Mouse (Mus musculus) thymus, postnatal 10 days (tissue): ENCODE results near the gene Abraxas2.
A peak's percentile ranks its signal among the peaks of the same experiment; 100 is the strongest.

Experiments used
- DNase-seq, 2 experiments: peaks; one replicate each; pipeline ENCODE4 v3.0.0; 2021; ENCODE audit warnings: low spot score in 2 of 2

Abraxas2 gene

DNA sequence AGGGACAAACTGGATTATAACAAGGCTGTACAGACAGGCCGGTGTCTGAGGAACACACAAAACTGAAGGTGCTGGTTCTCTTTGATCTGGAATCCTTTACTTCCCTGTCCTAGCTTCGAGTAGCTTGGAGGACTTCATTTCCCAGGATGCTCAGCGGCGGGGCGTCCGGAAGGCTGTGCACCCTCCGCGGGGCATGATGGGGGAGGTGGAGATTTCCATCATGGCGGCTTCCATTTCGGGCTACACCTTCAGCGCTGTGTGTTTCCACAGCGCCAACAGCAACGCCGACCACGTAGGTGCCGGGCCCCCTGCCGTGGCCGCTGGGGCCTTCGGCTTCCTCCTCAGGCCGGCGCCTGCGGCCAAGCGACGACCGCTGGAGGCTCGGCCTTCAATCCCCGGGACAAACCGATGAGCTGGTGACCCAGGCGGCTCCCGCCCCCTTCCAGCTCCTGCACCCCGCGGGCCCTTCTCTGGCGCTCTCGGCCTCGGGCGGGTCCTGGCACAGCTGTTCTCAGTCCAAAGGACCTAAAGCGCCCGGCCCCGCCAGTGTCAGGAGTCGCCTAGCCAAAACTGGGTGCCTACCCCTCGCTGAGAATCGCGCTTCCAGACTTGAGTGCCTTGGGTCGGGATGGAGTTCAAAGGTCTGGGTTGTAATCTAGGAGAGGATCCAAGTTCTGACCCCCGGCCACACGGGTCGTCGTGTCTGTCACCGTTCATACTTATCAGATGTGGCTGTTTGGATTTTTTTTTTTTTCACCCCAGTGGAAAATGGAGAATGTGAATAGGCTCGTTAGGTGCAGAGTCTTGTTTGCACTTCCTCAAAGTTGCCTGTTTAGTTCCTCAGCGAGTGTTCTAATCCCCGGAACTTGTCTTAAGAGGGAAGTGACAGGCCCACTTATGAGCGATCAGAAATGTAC lies at the start of gene Abraxas2:
Gene Abraxas2, plus strand, starts transcription at position 184 of the 917 bp plus-strand sequence.
- DNase-seq, result peak; percentile 84 to 86

DNA sequence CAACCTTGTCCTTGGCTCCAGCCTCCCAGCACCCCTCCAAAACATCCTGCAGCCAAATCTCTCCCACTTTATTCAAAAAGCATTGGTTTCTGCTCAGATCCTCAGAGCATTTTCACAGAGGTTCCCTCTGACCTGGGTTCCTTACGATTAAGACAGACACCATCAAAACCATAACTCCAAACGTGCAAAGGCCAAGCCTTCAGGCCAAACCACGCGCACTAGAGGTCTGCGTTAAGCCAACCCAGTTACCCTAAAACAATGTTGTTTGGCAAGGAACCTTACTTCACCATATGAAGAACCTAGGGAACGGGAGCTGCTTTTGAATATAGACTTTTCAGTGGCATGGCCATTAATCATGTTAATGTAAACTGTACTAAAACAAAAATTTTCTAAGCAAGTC lies 49.3 kb upstream of the Abraxas2 start:
- DNase-seq, result no peak

DNA sequence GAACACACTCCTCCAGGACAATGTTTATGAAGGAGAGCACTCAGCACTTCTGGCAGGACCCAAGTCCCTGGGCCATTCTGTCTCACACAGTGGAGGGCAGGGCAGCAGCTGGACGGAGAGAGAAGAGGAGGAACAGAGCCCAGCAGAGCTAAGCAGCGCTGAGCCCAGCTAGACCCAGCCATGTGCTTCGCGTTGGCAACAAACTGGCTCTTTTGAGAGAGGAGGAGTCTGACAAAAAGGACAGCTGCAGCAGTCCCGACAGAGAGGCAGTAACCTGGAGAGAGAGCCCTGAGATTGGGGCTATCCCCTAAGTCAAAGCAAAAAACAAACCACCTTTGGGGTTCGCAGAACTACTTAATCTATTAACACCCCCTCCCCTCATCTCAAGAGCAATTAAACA lies 48.7 kb upstream of the Abraxas2 start:
- no peak for DNase-seq

DNA sequence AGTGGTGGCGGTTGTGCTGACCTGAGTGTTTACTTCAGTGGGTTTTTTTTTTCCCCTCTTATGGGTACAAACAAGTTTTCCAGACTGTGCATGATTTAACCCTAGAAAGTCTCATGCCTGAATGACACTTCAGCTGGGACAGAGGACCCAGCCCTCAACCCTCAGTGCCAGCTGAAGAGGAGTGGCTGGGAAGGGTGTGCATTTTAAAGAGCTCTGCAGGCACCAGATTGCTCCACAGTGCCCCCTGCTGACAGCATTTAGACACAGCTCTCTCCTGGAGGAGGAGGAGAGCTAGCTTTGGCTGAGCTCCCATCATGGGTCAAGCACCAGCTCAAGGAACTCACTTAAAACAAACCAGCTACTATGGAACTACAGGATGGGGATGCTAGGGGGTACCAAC lies 48.1 kb upstream of the Abraxas2 start:
- DNase-seq, result peak; percentile 88 to 96

DNA sequence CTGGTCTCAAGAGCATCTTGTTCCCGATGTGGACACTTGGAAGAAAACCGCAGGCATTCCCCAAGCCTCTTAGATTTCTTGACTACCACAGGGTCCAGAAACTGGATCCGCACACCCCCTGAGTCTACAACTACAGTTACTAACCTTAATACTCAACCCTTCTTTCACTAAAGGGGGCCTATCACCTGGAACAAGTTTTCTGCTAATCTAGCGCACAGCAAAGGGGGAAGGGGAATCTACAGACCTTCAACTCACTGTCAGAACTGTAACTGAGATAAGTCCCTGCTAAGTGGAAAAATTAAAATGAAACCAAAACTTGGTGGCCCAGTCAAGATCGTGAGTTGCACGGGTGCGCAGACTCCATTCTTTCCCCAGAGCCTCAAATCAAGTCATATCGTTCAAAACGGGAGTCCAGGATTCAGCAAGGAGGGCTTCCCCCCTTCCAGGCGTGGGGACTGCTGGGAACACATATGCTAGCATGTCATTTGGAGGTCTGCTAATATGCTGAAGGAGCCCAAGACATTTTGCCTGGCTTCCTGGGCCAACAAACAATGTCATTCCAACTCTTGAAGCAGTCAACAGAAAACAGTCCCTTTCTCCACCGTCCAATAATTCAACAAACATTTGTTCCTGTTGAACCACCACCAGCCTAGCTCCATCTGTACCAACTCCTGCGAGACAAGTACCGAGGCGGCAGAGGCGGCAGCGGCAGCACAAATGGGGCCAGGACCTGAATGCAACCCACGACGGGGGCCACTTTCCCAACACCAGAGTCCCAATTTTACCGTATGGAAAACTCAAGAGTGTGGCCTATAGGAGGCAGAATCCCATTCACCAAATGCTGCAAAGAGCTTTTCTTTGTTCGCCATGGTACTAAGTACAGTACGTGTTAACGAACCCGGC lies 47.1 kb upstream of the Abraxas2 start:
- DNase-seq, result peak; percentile 33 to 49

DNA sequence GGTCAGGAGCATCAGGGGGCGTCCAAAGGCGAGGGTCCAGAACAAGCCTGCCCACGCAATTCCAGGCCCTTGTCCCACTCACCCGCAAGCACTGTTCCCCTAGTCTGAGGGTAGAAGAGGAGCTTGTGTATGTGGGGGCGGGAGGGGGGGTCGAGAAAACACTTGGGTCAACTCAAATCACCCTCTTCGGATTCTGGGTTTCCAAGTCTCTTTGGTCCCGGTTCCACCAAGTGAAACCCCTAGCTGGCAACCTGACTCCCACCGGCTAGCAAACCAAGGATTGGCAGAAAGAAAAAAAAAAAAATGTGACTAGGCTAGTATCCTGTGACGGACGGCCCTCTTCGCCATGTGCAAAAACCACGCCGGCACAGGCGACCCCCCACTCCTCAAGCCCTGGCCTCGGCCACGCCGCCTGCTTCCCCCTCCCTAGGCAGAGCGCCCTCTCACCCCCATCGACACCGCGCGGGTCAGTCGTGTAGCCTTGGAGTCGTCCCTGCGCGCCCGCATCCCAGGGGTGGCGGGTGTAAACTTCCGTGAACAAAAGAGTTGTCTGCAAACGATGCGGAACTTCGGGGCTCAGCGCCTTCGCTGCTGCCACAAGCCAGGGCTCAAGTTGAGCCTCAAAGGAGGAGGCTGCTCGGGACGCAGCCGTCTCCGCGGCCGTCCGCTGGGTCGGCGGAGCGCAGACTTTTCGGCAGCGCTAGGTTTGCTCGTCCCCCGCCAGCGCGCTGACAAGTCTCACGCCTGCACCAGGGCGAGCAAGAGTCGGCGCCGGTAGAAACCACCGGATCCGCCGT lies 46.2 kb upstream of the Abraxas2 start:
- peak in 1 of 2 experiments; percentile 58 for DNase-seq

DNA sequence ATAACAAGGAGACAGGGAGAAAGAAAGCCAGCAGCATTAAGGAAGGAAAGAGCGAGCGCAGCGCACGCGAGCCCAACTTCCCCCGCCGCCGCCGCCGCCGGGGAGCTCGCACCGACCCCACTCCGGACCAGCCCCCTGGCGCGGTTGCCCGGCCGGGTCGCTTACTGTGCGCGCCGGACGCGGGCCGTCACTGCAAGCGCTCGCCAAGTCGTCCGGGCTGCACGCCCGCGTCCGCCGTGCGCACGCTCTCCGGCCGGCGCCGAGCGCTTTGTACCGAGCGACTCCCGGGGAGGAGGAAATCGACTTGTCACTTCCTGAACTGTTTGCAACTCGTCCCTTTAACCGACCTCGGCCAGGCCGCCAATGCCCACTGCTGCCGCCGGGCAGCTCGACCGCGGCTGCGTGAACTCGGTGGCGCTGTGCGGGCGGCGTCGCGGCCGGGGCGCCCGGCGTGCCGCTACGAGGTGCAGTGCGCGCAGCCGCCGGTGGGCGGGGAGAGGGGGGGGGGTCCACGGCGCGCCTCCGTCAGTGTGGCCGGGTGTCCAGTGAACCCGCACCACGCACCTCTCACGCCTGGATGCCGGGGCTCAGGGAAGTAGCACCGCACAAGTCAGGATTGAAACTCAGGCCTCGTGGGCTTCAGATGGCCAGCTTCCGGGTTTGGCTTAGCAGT lies 45.5 kb upstream of the Abraxas2 start, which contains the start of gene Fam53b:
Gene Fam53b, minus strand, starts transcription at position 471 of the 673 bp plus-strand sequence.
- peak; percentile 45 to 65 for DNase-seq

DNA sequence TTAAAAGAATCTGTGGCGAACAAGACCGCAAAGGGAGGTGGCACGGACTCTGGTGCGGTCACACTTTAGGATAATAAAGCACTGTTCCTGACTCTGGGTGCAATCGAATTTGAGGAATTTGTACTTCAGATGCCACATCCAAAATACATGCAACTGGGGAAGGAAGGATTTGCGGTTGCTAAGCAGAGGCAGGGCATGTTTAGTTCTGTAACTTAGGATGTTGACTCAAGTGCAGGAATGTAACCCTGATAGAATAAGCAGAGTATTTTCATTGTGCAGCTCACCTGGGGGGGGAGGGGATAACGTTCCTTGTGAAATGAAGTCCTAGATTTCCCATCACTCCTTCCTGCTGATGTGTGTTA lies 45.0 kb upstream of the Abraxas2 start:
- DNase-seq, result no peak

DNA sequence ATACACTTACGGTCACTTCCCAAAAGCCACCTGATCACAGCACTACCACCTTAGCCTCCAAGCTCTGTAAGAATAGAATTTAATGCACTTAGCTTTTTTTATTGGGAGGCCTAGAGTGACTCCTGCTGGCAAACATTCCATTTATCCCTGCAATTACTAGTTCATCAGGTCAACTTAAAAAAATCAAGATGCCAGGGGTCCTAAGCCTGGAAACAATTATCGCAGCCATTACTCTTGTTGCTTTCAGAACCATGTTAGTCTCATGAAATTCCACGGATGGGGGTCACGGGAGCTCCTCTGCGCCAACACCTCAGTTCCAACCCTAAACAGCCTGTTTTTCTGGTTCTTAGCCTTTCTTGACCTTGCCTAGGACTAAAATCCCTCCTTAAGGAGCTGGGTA lies 43.9 kb upstream of the Abraxas2 start:
- DNase-seq, result no peak

DNA sequence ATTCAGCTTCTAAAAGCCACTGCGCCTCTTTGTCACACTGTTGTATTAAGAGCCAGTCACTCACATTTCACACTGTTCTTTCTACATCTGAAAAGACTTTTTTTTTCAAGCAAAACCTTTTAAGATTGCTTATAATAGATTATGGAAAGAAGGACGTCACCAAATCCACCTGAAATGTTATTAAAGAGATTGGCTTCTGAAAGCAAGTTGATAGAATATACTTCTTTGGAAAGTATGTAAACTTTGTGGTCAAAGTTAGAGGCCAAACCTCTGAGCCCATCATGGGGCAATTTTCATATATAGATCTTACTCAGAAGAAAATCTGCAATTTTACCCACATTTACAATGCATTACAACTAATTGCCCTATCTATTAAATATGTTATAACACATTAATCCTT lies 42.5 kb upstream of the Abraxas2 start:
- DNase-seq, result no peak

DNA sequence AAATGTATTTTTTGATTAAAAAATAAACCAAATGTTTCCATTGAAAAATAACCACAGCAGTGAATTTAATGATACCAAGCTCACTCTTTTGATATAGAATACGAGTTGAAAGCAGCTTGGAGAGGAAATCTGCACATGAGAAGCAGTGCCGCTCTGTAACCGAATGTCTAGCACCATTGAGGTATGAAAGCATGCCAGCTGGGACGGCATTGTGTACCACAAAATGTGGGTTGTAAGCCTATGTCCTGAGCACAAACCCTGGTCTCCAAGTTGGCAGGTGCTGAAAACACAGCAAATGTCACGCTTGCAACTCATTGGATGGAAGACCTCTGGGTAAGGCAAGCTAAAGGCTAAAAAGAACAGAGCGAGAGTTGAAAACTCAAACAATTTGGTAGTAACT lies 42.0 kb upstream of the Abraxas2 start:
- no peak for DNase-seq

DNA sequence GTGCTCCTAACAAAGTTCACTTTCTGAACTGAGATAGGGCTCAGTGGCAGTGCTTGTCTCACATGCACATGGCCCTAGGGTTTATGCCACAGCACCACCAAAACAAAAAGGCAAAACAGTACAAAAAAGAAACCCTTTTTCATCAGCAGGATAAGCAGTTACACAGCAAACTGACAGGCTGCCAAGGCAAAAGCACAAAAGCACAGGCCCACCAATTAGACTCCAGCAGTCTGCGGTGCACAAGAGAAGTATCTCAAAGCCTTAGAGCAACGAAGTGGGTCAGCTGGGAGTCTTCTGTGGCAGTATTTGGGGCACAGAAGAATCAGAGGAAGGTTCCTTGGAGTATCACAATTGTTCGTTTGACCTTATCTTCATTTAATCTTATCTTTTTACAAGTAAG lies 38.3 kb upstream of the Abraxas2 start:
- no peak for DNase-seq

DNA sequence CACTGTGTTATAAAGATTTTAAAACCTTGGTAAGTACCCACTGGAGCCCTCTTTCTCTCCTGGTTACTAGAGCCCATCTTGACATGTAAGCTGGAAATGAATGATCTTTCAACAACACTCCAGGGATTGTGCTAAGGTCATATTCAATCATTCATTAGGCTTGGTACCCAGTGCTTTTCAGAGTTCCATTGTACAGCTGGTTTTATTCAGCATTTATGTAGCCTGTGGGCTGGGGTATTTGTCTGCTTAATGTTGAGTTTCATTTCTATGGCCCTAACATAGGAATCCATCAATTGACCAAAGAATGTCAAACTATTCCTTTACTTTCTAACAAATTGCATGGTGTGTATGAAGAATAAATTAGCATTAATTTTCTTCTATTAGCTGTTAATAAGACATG lies 35.2 kb upstream of the Abraxas2 start:
- DNase-seq, result no peak

DNA sequence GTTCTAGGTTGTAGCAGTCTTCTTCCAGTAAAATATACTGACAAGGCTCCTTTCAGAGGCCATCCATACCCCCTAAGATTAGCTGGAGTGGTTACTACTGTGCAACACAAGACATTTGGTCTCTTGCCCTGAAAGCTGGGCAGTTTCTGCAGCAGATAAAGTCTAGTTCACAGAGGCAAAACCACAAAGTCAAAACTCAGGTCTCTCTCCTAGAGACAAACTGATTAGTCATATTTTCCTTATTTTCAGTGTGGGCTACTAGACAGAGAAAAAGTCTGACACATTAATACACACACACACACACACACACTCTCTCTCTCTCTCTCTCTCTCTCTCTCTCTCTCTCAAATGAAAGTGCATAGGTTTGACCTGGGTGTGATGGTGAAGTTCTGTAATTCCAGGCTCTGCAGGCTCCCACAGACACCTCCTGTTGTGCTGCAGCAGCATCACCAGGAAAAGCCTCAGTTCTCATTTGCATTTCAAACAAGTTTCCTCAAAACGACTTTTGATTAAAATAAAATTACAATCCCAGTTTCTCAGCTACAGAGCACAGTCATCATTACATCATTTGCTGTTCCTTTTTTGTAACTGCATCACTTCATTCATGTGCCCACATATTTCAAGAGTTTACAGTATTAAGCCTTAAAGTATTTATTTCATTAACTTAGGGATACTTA lies 34.5 kb upstream of the Abraxas2 start:
- no peak for DNase-seq

DNA sequence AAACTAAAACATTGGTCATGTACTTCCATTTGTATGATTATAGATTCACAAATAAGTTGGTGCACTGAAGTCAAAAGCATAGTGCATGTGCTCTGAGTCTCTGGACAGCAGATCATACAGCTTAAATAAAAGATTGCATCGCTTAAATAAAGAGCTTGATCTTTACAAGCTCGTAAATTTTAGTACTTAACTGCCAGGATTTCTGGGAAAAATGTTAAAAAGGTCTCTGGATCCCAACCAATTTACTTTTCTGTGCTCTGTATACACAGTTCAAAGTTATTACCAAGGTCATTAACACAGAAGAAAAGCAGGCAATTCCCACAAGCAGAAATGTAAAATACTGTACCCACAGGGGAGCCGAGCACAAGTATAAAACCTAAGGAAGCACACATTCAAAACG lies 28.1 kb upstream of the Abraxas2 start:
- no peak for DNase-seq

DNA sequence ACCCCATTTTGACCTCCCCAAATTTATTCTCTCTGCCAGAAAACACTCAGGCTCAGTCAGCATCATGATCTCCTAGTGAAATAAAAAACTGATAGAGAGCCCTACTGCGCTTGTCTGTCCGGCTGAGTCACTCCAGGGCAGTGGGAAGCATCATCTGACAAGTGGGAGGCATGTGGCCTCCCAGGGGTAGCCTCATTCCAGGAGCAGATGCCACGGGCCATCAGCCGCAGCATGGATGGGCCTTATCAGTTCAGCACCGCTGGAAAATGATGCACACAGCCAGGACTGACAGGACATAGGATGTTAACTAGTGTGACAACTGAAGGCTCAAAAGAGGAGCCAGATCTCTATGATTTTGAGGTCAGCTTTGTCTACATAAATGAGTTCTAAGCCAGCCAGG lies 17.7 kb upstream of the Abraxas2 start:
- no peak for DNase-seq

DNA sequence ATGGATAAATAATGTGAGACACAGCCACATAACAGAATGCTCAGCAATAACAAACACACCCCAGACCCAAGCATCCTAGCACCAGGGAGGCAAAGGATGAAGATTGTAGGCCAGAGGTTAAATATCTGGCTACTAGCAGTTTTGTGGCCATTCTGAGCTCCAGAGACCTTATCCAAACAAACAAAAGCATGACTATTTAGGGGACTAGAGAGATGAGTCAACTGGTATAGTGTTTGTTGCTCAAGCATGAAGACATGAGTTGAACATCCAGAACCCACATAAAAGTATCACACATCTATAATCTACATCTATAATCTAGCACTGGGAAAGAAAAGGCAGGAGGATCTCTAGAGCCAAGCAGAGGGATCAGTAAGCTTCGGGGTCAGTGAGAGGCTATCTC lies 16.6 kb upstream of the Abraxas2 start:
- DNase-seq, result no peak

DNA sequence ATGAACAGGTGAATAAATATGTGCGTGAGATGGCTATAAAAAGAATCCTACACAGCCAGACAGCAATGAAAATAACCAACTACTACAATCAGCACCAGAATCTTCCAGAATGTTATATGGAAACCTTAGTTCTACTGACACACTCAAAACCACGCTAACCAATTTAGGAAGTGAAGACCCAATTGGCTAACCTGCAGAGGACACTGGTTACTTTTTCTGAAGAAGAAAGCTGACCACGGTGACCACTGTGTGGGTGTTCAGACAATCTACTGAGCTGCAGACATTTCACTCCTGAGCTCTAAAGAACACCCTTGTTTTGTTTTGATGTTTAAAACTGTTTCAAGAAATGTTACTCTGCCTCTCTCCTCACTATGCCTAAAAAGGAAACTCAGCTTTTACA lies 15.9 kb upstream of the Abraxas2 start:
- DNase-seq, result no peak

DNA sequence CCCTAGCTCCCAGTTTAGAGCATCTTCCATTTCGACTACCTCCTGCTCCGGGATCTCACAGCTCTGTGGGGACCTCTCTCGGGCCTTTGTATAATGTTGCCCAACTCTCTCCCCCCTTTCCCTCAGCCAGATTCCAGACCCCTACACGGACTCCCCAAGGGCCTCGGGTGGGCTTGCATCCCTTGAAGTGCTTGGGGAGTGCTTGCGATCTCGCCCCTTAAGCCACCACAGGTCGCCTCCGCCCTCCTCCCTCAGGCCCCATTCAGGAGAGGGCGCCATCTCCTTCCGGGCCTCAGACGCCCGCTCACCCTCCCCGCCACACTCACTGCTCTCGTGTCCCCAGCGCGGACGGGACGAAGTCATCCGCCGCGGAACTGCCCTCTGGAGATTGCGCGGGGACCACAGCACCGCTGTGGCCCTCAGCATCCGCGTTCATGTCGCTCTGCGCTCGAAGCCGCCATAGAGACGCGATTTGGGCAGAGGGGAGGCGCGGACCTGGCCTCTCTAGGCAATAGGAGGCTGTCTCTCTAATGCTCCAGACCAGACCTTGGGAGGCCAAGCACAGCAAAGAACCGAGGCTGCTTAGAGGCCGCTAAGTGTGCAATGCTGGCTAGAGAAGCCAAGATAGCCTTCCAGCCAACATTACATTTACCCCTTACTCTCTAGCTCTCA lies 6.7 kb upstream of the Abraxas2 start, which contains the start of gene Eef1akmt2:
Gene Eef1akmt2, minus strand, starts transcription at position 501 of the 672 bp plus-strand sequence.
- DNase-seq, result peak; percentile 62 to 70

DNA sequence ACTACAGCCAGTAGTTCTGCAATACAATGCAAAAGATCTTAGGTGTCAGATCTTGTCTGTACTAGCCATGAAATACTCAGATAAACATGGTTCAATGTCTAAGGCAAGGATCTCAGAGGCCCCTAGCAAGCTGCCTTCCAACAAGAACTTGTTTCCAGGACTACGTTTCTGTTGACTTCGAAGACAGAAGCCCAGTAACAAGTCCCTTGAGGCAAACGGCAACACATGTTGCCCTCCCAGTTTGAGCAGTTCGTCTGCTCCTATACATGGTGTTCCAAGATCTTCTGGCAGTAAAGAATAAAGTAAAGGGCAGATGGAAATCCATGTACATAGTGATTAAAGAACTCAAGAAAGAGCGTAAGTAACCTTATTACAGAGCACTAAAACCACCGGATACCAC lies 5.7 kb upstream of the Abraxas2 start:
- DNase-seq, result no peak
